Mouse (Mus musculus): ENCODE measurements around the gene Otos. TPM values are rescaled to one million over a fixed set of nuclear protein-coding genes. Genes with fewer than 3 reads are reported as not detected.

Otos gene
- polyA plus RNA-seq, 1 experiment = 0.80 TPM

- TF ChIP-seq CTCF (IDR thresholded peaks at IDR 0.05; ENCODE audit: low read depth, low read length) (no peak), POLR2A (IDR thresholded peaks at IDR 0.05; ENCODE audit: borderline replicate concordance, low read depth, low read length) (no peak)
- Histone ChIP-seq H3K4me1 (ENCODE audit: control insufficient read depth, insufficient read depth, low read length) (peaks cover 11% of the 10 kb centered on the region), H3K27ac (ENCODE audit: insufficient read depth, low read depth, low read length) (no peak overlapping the region), H3K4me3 (ENCODE audit: insufficient read depth, low read length) (no peak overlapping the region)
Observed at GRCm38 (mm10) chr1:92675932-92676675, 27.5 kb upstream of the Otos start.

GRCm38 (mm10) chr1:92673258-92673782 is 24.7 kb upstream of the Otos start:
- no peak overlapping the region for H3K27ac ChIP-seq (ENCODE audit: insufficient read depth, low read depth, low read length)
- H3K4me1 ChIP-seq (ENCODE audit: control insufficient read depth, insufficient read depth, low read length) = peaks cover 11% of the 10 kb centered on the region
- TF ChIP-seq POLR2A (IDR thresholded peaks at IDR 0.05; ENCODE audit: borderline replicate concordance, low read depth, low read length) = no peak
- TF ChIP-seq CTCF (IDR thresholded peaks at IDR 0.05; ENCODE audit: low read depth, low read length) = no peak
- no peak overlapping the region for H3K4me3 ChIP-seq (ENCODE audit: insufficient read depth, low read length)

GRCm38 (mm10) chr1:92671326-92671725 is 22.7 kb upstream of the Otos start:
- peaks cover 7% of the 10 kb centered on the region for H3K4me1 ChIP-seq (ENCODE audit: control insufficient read depth, insufficient read depth, low read length)
- TF ChIP-seq CTCF (IDR thresholded peaks at IDR 0.05; ENCODE audit: low read depth, low read length) = no peak
- TF ChIP-seq POLR2A (IDR thresholded peaks at IDR 0.05; ENCODE audit: borderline replicate concordance, low read depth, low read length) = no peak

GRCm38 (mm10) chr1:92669430-92669829 is 20.8 kb upstream of the Otos start:
- TF ChIP-seq POLR2A (IDR thresholded peaks at IDR 0.05; ENCODE audit: borderline replicate concordance, low read depth, low read length) (no peak), CTCF (IDR thresholded peaks at IDR 0.05; ENCODE audit: low read depth, low read length) (no peak)
- Histone ChIP-seq H3K4me3 (ENCODE audit: insufficient read depth, low read length) (no peak overlapping the region), H3K27ac (ENCODE audit: insufficient read depth, low read depth, low read length) (no peak overlapping the region), H3K4me1 (ENCODE audit: control insufficient read depth, insufficient read depth, low read length) (no peaks in the 10 kb centered on the region)

More at GRCm38 (mm10) chr1:92671326-92671725, 22.7 kb upstream of the Otos start:
- H3K27ac ChIP-seq (ENCODE audit: insufficient read depth, low read depth, low read length) = no peak overlapping the region
- H3K4me3 ChIP-seq (ENCODE audit: insufficient read depth, low read length) = no peak overlapping the region

- no peak for TF ChIP-seq POLR2A (IDR thresholded peaks at IDR 0.05; ENCODE audit: borderline replicate concordance, low read depth, low read length)
- TF ChIP-seq CTCF (IDR thresholded peaks at IDR 0.05; ENCODE audit: low read depth, low read length) = no peak
- Histone ChIP-seq H3K27ac (ENCODE audit: insufficient read depth, low read depth, low read length) (no peak overlapping the region), H3K4me3 (ENCODE audit: insufficient read depth, low read length) (no peak overlapping the region), H3K4me1 (ENCODE audit: control insufficient read depth, insufficient read depth, low read length) (no peaks in the 10 kb centered on the region)
Observed at GRCm38 (mm10) chr1:92667106-92667505, 18.5 kb upstream of the Otos start.

- no peaks in the 10 kb centered on the region for H3K4me1 ChIP-seq (ENCODE audit: control insufficient read depth, insufficient read depth, low read length)
- no peak overlapping the region for H3K27ac ChIP-seq (ENCODE audit: insufficient read depth, low read depth, low read length)
- no peak overlapping the region for H3K4me3 ChIP-seq (ENCODE audit: insufficient read depth, low read length)
- TF ChIP-seq CTCF (IDR thresholded peaks at IDR 0.05; ENCODE audit: low read depth, low read length) (no peak), POLR2A (IDR thresholded peaks at IDR 0.05; ENCODE audit: borderline replicate concordance, low read depth, low read length) (no peak)
Observed at GRCm38 (mm10) chr1:92659392-92659791, 10.8 kb upstream of the Otos start.

- H3K27ac ChIP-seq (ENCODE audit: insufficient read depth, low read depth, low read length) = no peak overlapping the region
- H3K4me1 ChIP-seq (ENCODE audit: control insufficient read depth, insufficient read depth, low read length) = no peaks in the 10 kb centered on the region
- H3K4me3 ChIP-seq (ENCODE audit: insufficient read depth, low read length) = no peak overlapping the region
- TF ChIP-seq POLR2A (IDR thresholded peaks at IDR 0.05; ENCODE audit: borderline replicate concordance, low read depth, low read length) = no peak
- no peak for TF ChIP-seq CTCF (IDR thresholded peaks at IDR 0.05; ENCODE audit: low read depth, low read length)
Observed at GRCm38 (mm10) chr1:92657025-92657820, 8.6 kb upstream of the Otos start.

GRCm38 (mm10) chr1:92654676-92655075 is 6.0 kb upstream of the Otos start:
- H3K4me1 ChIP-seq (ENCODE audit: control insufficient read depth, insufficient read depth, low read length) = no peaks in the 10 kb centered on the region
- TF ChIP-seq POLR2A (IDR thresholded peaks at IDR 0.05; ENCODE audit: borderline replicate concordance, low read depth, low read length) (no peak), CTCF (IDR thresholded peaks at IDR 0.05; ENCODE audit: low read depth, low read length) (no peak)
- no peak overlapping the region for H3K4me3 ChIP-seq (ENCODE audit: insufficient read depth, low read length)
- H3K27ac ChIP-seq (ENCODE audit: insufficient read depth, low read depth, low read length) = no peak overlapping the region

GRCm38 (mm10) chr1:92653179-92653578 is 4.5 kb upstream of the Otos start:
- TF ChIP-seq CTCF (IDR thresholded peaks at IDR 0.05; ENCODE audit: low read depth, low read length) = no peak
- no peak for TF ChIP-seq POLR2A (IDR thresholded peaks at IDR 0.05; ENCODE audit: borderline replicate concordance, low read depth, low read length)
- Histone ChIP-seq H3K4me3 (ENCODE audit: insufficient read depth, low read length) (no peak overlapping the region), H3K27ac (ENCODE audit: insufficient read depth, low read depth, low read length) (no peak overlapping the region), H3K4me1 (ENCODE audit: control insufficient read depth, insufficient read depth, low read length) (peaks cover 4% of the 10 kb centered on the region; the same call in 1 of the 2 replicates)

GRCm38 (mm10) chr1:92651467-92651866 is 2.8 kb upstream of the Otos start:
- Histone ChIP-seq H3K4me3 (ENCODE audit: insufficient read depth, low read length) (no peak overlapping the region), H3K4me1 (ENCODE audit: control insufficient read depth, insufficient read depth, low read length) (peaks cover 6% of the 10 kb centered on the region; the same call in 1 of the 2 replicates), H3K27ac (ENCODE audit: insufficient read depth, low read depth, low read length) (no peak overlapping the region)
- TF ChIP-seq CTCF (IDR thresholded peaks at IDR 0.05; ENCODE audit: low read depth, low read length) (no peak), POLR2A (IDR thresholded peaks at IDR 0.05; ENCODE audit: borderline replicate concordance, low read depth, low read length) (no peak)
